In genomic region chr12:31273646-31274045, GRCm38 (mm10) we compare ENCODE assay signal across 36 mouse cellular contexts. TPM values are rescaled to one million over a fixed set of nuclear protein-coding genes. Genes with fewer than 3 reads are reported as not detected.
DNase-seq lines count a peak whose midpoint lies in the region; ATAC-seq lines count a peak whose summit lies in the region.
"Had no signal": no experiment of that assay in that cellular context is flagged by ENCODE, and none has a peak within 500 bp of the region (broad histone marks: within the 10 kb centered on the region; RNA-seq: fewer than 3 reads in every experiment).

No protein-coding gene starts in this region.

- H3K9ac ChIP-seq in midbrain, embryonic 11.5 days (ENCODE audit: low read length), result no peak overlapping the region
- H3K9ac ChIP-seq in midbrain, embryonic 14.5 days (replicated peaks; ENCODE audit: low read length), result no peak overlapping the region
- H3K9ac ChIP-seq: embryonic facial prominence, embryonic 12.5 days; embryonic facial prominence, embryonic 15.5 days; forebrain, embryonic 12.5 days; forebrain, embryonic 15.5 days; hindbrain, embryonic 12.5 days; hindbrain, embryonic 15.5 days had no signal

- no peak overlapping the region for H3K27ac ChIP-seq in midbrain, embryonic 11.5 days (ENCODE audit: low read depth, low read length)
- H3K27ac ChIP-seq in midbrain, embryonic 14.5 days (replicated peaks; ENCODE audit: low read depth, low read length), result no peak overlapping the region
- H3K27ac ChIP-seq: embryonic facial prominence, embryonic 12.5 days; embryonic facial prominence, embryonic 15.5 days; forebrain, embryonic 12.5 days; forebrain, embryonic 15.5 days; hindbrain, embryonic 12.5 days; hindbrain, embryonic 15.5 days had no signal

- no peaks in the 10 kb centered on the region for H3K27me3 ChIP-seq in midbrain, embryonic 11.5 days (ENCODE audit: control insufficient read depth, insufficient read depth, low read length)
- H3K27me3 ChIP-seq in midbrain, embryonic 14.5 days (ENCODE audit: control insufficient read depth, insufficient read depth, low read length), result no peaks in the 10 kb centered on the region
- H3K27me3 ChIP-seq: CH12.LX; embryonic facial prominence, embryonic 12.5 days; embryonic facial prominence, embryonic 15.5 days; forebrain, embryonic 12.5 days; forebrain, embryonic 15.5 days; hindbrain, embryonic 12.5 days; hindbrain, embryonic 15.5 days; Patski had no signal

- no peaks in the 10 kb centered on the region for H3K9me3 ChIP-seq in midbrain, embryonic 11.5 days (ENCODE audit: control insufficient read depth, low read length)
- H3K9me3 ChIP-seq in midbrain, embryonic 14.5 days (ENCODE audit: control insufficient read depth, low read length), result no peaks in the 10 kb centered on the region
- H3K9me3 ChIP-seq: embryonic facial prominence, embryonic 12.5 days; embryonic facial prominence, embryonic 15.5 days; forebrain, embryonic 12.5 days; forebrain, embryonic 15.5 days; G1E; hindbrain, embryonic 12.5 days; hindbrain, embryonic 15.5 days had no signal

- no peaks in the 10 kb centered on the region for H3K36me3 ChIP-seq in midbrain, embryonic 11.5 days (ENCODE audit: control insufficient read depth, insufficient read depth, low read length)
- no peaks in the 10 kb centered on the region for H3K36me3 ChIP-seq in midbrain, embryonic 14.5 days (ENCODE audit: control insufficient read depth, insufficient read depth, low read length)
- H3K36me3 ChIP-seq: forebrain, embryonic 12.5 days; forebrain, embryonic 15.5 days; G1E; hindbrain, embryonic 12.5 days; hindbrain, embryonic 15.5 days had no signal

- DNase-seq in kidney, adult 18-20 months, result peak; percentile 69
- no peak for DNase-seq in kidney, postnatal 4 days
- DNase-seq in midbrain, embryonic 11.5 days (ENCODE audit: low spot score, missing footprints), result peak; percentile 2
- no peak for DNase-seq in midbrain, embryonic 14.5 days
- DNase-seq in kidney, adult 9 months, result peak; percentile 90
- DNase-seq in kidney, postnatal 25 days, result peak; percentile 75 to 87
- DNase-seq: adrenal gland, adult 2 months; adrenal gland, postnatal 14 days; B cell, adult 2 months; cerebellum, adult 11 months; cerebellum, adult 2 months; cerebellum, adult 9-11 months; cerebellum, postnatal 25 days; gastrocnemius, postnatal 10 days; gastrocnemius, postnatal 36 days had no signal

- 93% methylated on average over 7 of the region's 7 CpGs for WGBS in midbrain, embryonic 11.5 days
- WGBS in midbrain, embryonic 14.5 days, result 91% methylated on average over 7 of the region's 7 CpGs

- no peak for ATAC-seq in midbrain, embryonic 11.5 days (ENCODE audit: low FRiP score)
- no peak for ATAC-seq in midbrain, embryonic 14.5 days (ENCODE audit: low FRiP score, low TSS enrichment)
- no peak for ATAC-seq in activated CD4-positive, CD25-positive, alpha-beta regulatory T cell, adult 4 months
- no peak for ATAC-seq in monocyte, adult 5-6 weeks (replicated peaks; ENCODE audit: insufficient number of reproducible peaks, low FRiP score, low TSS enrichment, poor library complexity, severe bottlenecking)
- ATAC-seq: forebrain, embryonic 15.5 days; Patski had no signal

- peaks cover 6% of the 10 kb centered on the region; the same call in 1 of the 2 replicates for H3K4me1 ChIP-seq in midbrain, embryonic 11.5 days (ENCODE audit: control insufficient read depth, insufficient read depth, low read length)
- no peaks in the 10 kb centered on the region; the same call in 1 of the 2 replicates for H3K4me1 ChIP-seq in midbrain, embryonic 14.5 days (ENCODE audit: control insufficient read depth, insufficient read depth, low read length)
- H3K4me1 ChIP-seq: forebrain, embryonic 15.5 days; hindbrain, embryonic 15.5 days had no signal

- H3K4me3 ChIP-seq in midbrain, embryonic 11.5 days (ENCODE audit: low read depth, low read length), result no peak overlapping the region
- H3K4me3 ChIP-seq in midbrain, embryonic 14.5 days (replicated peaks; ENCODE audit: low read depth, low read length), result no peak overlapping the region
- H3K4me3 ChIP-seq: embryonic facial prominence, embryonic 12.5 days; embryonic facial prominence, embryonic 15.5 days; erythroblast, embryonic 14.5 days; forebrain, embryonic 12.5 days; forebrain, embryonic 15.5 days; hindbrain, embryonic 12.5 days; hindbrain, embryonic 15.5 days had no signal

- H3K4me2 ChIP-seq in midbrain, embryonic 11.5 days, result no peak overlapping the region
- H3K4me2 ChIP-seq in midbrain, embryonic 14.5 days (ENCODE audit: low read length), result no peak overlapping the region
- H3K4me2 ChIP-seq: embryonic facial prominence, embryonic 12.5 days; embryonic facial prominence, embryonic 15.5 days; forebrain, embryonic 12.5 days; forebrain, embryonic 15.5 days; heart, embryonic 11.5 days; hindbrain, embryonic 12.5 days; hindbrain, embryonic 15.5 days had no signal

RNA-seq across cellular contexts. Expression of gene Lamb1, which starts 8.6 kb away (rescaled TPM):
- 17.3 and 18.5 TPM in 2 replicates for polyA plus RNA-seq in midbrain, embryonic 11.5 days (2014; fragmentation: Nextera tagmentation; extraction: Ambion mirVana)
- polyA plus RNA-seq in midbrain, embryonic 14.5 days (2014; fragmentation: Nextera tagmentation; extraction: Ambion mirVana), result 3.9 and 16.7 TPM in 2 replicates
- not detected for polyA plus RNA-seq in activated CD4-positive, CD25-positive, alpha-beta regulatory T cell, adult 4 months (2017; shearing (Covaris generic))
- total RNA-seq in monocyte, adult 5-6 weeks (2017), result 0.86 to 1.1 TPM (median 1.1 TPM) in 3 replicates
- total RNA-seq: granulocyte monocyte progenitor cell, adult 5-6 weeks; hematopoietic stem cell, adult 5-6 weeks had no signal
- polyA plus RNA-seq: G1E had no signal

RNA-seq across cellular contexts. Expression of gene Gm6993, which starts 33.1 kb away (rescaled TPM):
- polyA plus RNA-seq in midbrain, embryonic 11.5 days (2014; fragmentation: Nextera tagmentation; extraction: Ambion mirVana), result not detected in 2 replicates
- polyA plus RNA-seq in midbrain, embryonic 14.5 days (2014; fragmentation: Nextera tagmentation; extraction: Ambion mirVana), result not detected in 2 replicates
- polyA plus RNA-seq in activated CD4-positive, CD25-positive, alpha-beta regulatory T cell, adult 4 months (2017; shearing (Covaris generic)), result not detected
- total RNA-seq in monocyte, adult 5-6 weeks (2017), result not detected in 3 replicates
- total RNA-seq: adrenal gland, adult 2 months; adrenal gland, postnatal 14 days; adrenal gland, postnatal 4 days; CH12.LX; common myeloid progenitor, adult 5-6 weeks; G1E; gastrocnemius, postnatal 10 days; gastrocnemius, postnatal 36 days; granulocyte monocyte progenitor cell, adult 5-6 weeks; heart, adult 8-10 months; heart, postnatal 25 days; hematopoietic stem cell, adult 5-6 weeks had no signal
- polyA plus RNA-seq: adrenal gland, adult 2 months; cerebellum, adult 2 months; embryonic facial prominence, embryonic 12.5 days; embryonic facial prominence, embryonic 15.5 days; erythroblast, embryonic 14.5 days; forebrain, embryonic 12.5 days; forebrain, embryonic 15.5 days; G1E; heart, embryonic 11.5 days; heart, embryonic 14.5 days; heart, postnatal 0 days; hindbrain, embryonic 12.5 days; hindbrain, embryonic 15.5 days; Patski had no signal

Comparison
In these comparisons a context has a peak if more than half of its experiments do, and no peak if none do; other contexts are left out.
1. DNase-seq: peak in kidney, adult 18-20 months (single experiment), midbrain, embryonic 11.5 days (single experiment), kidney, adult 9 months (single experiment) and kidney, postnatal 25 days (2 of 2); none in kidney, postnatal 4 days (0 of 2) and midbrain, embryonic 14.5 days (single experiment).